Mouse (Mus musculus) cerebellum, postnatal 14 days (tissue): ENCODE results near the gene Slc12a1.
"Not testable (repeated sequence)": the region's sequence is repeated elsewhere in the genome, so short reads cannot be mapped to it uniquely, and the experiment has no call there.

Experiments used
- DNase-seq, 2 experiments: peaks; one replicate each; pipeline ENCODE4 v3.0.0; 2021; ENCODE audit warnings: mixed read lengths in 2 of 2

Gene Slc12a1

DNA sequence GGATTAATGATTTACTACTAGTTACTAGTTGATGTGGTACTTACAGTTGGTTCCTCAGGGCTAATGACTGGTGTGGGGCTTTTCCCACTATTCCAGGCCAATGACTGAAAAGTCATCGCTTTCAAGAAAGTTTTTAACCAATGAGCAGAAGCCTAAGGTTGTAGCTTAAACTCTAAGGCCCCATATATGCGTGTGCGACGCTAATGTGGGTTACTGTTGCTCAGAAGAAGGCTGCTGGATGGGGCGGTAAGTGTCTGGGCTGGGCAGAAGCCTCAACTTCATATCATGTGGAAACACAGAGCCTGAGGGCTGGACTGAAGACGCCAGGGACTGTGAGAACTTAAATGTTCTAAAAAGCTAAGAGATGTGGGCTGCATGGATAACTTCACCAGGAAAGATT lies at the start of gene Slc12a1:
TSS of gene Slc12a1 (plus strand) at position 118 of the 400 bp plus-strand sequence.
- no peak for DNase-seq

DNA sequence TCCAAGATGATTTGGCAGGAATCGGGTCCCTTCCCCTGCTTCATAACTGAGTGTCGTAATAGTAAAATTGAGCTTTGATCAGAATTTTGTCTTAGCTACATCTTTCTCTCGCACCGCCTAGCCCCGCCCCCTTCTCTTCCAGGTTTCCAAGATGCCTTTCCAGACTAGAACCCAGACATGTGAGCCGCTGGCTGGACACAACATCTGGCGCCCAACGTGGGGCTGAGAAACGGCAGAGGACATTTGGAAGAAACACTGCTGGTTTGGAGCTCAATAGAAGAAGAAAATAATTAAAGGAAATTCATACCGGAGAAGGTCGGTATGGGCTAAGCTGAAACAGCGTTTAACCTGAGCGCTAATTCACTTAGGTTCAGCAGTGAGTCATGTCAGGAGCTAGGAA lies 47.8 kb upstream of the Slc12a1 start:
- not testable (repeated sequence) for DNase-seq

DNA sequence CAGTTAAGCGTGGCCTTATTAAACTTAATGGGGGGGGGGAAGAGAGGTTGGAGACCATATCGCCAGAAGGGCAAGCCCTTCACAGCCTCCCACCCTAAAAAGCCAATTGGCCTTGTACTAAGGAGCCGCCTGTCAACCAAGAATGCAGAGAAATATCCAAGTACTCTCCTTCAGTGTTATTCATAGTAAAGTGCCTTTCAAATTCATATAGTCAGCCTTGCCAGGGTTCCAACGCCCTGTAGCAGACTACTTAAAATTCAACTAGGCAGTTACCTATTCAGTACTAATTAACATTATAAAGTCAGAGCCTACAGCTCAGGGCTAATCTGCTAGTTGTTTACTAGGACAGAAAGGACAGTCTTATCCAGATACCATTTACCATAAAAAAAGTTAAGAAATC lies 45.8 kb upstream of the Slc12a1 start:
- not testable (repeated sequence) for DNase-seq

- DNase-seq: peak in 1 of 2 experiments; percentile 47
Observed at GRCm38 (mm10) chr2:125119381-125120110, 32.8 kb upstream of the Slc12a1 start.

GRCm38 (mm10) chr2:125122288-125122623 lies 30.0 kb upstream of the Slc12a1 start:
- DNase-seq: no peak

GRCm38 (mm10) chr2:125122624-125123476 lies 29.5 kb upstream of the Slc12a1 start:
- peak; percentile 68 to 78 for DNase-seq

DNA sequence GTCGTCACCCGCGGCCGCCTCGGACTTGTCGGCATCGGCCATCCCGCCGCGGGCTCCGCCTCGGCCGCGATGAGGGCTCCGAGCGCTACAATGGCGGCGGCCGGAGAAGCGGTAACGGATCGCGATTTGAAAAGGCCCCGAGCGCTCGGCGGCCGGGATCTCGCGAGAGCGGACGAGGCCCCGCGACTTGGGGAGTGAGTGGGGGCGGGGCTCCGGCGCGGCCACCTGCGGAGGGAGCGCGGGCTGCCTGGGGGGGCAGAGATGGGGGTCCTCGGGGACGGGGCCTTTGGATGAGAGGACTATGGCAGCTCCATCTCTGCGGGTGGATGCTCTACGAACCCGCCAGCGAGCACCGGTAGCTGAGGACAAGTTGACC lies 28.8 kb upstream of the Slc12a1 start, which contains the start of gene Myef2:
TSS of gene Myef2 (minus strand) at position 185 of the 376 bp plus-strand sequence.
- peak; percentile 92 to 93 for DNase-seq

- no peak for DNase-seq
Observed at GRCm38 (mm10) chr2:125125824-125126223, 26.5 kb upstream of the Slc12a1 start.

GRCm38 (mm10) chr2:125126792-125127191 lies 25.5 kb upstream of the Slc12a1 start:
- DNase-seq: no peak

DNA sequence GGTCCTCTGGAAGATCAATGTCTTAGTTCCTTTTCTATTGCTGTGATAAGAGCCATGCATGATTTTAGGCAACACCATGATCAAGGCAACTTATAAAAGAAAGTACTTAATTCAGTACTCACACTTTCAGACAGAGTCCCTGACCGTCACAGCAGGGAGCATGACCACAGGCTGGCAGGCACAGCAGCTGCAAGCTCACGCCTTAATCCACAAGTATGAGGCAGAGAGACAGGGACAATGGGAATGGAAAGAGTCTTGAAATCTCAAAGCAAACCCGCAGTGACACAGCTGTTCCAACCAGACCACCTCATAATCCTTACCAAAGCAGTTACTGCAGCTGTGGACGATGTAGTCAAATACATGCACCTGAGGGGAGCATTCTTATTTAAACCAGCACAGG lies 18.2 kb upstream of the Slc12a1 start:
- no peak for DNase-seq

DNA sequence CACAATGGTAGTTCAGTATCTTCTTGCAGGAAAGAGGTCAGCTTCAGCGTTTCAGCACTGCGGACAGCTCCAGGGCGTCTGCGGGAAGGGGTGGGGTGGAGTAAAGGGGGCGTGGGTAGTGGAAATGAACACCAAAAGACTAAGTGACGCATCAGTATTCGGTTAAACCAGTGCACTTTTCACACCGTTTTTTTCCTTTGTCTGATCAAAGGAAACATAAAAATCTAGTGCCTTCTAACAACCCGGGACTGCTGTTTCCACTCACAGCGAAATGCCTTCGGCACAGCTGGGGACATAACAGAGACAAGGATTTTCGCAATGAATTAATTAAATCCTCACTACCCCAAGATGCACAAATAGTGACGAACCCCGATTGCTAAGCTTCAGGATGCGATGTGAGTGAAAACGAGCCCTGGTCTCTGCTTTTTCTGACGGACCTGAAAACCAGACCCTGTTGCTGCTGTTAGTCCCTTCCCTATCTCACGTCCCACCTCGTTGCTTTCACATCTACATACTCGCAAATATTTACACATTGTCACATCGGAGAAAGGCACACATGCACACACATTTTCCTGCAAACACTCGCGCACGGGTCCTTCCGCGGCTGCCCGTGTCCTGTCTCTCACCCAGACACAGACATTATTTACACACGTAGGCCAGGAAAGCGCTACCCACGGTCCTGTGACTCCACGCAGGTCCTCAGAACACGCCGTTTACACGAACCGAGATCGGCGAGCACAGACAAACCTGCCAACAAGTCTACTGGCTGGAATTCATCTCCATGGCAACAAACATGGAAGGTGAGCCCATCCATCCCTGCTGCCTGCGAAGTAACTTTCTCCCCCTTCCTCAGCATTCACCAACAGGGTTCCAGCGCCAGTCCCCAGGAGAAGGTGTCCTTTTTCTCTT lies 16.1 kb upstream of the Slc12a1 start, which contains the start of gene Ctxn2:
TSS of gene Ctxn2 (plus strand) at position 790 of the 909 bp plus-strand sequence.
- DNase-seq: peak; percentile 33 to 46

DNA sequence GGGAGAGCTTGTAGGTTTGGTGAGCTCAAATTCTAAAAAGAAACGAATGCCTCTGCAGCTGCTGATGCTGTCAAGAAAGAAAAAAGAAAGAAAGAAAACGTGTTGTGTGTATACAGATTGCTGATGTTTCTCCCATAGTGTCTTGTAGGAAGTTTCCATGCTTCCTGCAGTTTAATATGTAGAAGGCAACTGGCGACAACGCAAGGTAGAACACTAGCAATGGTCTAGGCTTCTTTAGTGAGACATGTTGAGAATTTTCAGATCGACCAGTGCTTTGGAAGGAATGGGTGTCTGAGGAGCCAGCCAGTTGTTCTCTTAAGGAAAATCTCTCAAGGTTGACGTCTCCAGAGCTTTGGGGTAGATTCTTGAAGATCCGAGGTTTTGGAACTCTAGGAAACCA lies 15.5 kb upstream of the Slc12a1 start:
- DNase-seq: no peak

DNA sequence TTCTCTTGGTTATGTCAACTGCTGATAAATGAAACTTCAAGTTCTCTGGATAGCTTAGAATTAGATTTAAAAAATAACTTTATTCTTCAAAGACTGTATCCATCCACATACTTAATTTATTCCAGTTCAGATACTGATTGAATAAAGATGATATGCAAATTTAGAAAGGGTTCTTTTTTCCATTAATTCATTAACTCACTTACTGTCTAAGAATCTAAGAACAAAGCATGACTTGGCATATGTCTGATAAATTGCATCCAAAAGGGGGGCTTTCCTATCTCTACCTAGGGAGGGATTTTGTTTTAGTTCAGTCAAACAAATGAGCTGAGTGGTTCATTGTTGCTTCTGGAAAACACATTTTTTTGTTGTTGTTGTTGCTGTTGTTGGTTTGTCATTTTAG lies 10.0 kb upstream of the Slc12a1 start:
- DNase-seq: no peak

DNA sequence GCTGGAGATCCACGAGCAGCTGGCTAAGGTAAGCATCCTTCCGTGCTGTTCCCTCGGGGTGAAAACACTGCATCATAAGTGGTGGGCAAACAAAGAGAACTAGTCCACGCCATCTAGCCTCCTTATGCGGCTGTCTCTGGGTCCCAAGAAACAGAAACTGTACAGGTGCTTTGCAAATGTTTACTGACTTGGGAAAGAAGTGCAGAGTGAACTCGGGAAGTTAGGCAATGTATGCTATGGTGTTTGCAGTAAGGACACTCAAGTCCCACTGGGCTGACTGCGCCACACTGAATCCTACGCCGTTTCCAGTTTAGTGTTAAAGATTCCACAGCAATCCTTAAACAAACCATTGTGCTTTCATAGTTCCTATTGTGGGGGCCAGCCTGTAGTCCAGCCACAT lies 2.0 kb downstream of the Slc12a1 start:
- DNase-seq: no peak

GRCm38 (mm10) chr2:125155504-125155903 lies 3.2 kb downstream of the Slc12a1 start:
- no peak for DNase-seq

DNA sequence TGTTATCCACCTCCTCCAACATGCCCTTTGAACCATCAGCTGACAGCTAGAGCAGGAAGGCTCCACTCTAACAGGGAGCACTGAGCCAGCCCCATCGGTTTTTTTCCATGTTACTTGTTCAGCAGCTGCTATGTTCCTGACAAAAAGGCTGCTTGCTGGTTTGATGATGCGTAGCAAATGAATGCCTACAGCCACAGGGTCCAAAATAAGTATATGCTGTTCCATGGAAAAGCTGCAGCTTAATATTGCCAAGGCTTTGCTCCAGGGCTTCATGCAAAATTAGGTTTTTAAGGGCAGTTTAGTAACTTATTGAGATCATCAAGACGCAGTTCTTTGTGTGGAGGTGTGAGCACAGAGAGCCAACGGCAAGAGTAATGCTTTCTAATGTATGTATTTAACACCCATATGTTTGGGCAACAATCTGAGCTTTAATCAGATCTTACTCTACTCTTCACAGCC lies 9.7 kb downstream of the Slc12a1 start:
- DNase-seq: no peak

DNA sequence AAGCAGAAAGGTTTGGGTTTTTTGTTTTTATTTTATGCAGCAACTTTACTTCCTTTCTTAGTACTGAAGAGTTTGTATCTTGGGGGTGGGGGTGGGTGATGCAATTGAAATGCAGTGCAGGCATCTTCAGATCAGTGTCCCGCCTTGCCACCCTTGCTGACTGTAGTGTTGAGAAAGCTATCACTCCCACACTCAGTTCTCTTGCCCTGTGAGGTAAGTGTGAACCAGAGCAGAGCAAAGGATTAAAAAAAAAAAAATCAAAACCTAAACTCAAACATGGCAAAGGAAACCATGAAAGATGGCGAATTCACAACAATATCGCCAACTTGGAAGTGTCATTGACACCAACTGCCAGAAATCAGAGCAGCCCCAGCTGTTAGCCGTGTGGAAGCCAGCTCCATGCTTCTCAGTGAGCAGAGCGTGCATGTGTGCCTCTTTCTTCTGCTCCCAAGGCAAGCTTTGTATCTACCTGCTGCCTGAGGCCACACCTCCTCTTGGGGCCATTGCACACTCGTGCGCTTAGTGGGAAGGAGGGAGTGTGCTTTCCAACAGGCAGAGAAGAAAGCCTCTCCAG lies 26.0 kb downstream of the Slc12a1 start:
- peak; percentile 59 to 62 for DNase-seq

DNA sequence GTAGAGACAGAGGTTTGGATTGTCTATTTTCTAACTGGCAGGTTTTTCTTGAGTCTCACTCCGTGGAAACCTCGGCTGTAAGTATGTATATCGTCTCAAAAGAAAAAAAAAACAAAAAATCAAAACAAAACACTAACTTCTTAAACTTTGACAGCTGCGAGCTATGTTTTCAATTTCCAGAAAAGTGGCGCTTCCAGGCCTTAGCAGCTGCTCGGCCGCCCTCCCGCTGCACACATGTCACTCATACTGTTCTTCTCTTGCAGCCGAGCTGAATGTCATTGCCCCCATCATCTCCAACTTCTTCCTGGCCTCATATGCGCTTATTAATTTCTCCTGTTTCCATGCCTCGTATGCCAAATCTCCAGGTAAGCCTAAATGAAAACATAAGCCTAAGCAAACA lies 35.6 kb downstream of the Slc12a1 start:
- DNase-seq: peak in 1 of 2 experiments; percentile 9

DNA sequence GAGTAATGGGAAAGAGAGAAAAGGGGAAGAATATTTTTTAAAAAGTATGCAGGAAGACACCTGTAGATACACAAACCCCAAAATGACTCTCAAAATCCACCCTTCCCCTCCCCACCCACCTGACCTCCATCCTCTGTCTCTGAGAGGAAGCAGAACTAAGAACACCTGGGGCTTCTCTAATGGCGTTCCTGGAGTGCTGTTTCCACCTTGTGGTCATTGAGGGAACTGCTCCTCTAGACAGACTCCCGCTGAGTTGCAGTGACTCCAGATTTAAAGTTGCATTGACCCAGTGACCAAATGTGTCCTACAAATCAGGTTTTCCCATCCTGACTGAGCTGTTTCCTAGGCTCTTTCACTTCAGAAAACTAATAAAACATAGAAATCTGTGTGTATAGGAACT lies 36.9 kb downstream of the Slc12a1 start:
- DNase-seq: peak; percentile 80 to 85

GRCm38 (mm10) chr2:125192905-125193304 lies 40.6 kb downstream of the Slc12a1 start:
- DNase-seq: no peak

DNA sequence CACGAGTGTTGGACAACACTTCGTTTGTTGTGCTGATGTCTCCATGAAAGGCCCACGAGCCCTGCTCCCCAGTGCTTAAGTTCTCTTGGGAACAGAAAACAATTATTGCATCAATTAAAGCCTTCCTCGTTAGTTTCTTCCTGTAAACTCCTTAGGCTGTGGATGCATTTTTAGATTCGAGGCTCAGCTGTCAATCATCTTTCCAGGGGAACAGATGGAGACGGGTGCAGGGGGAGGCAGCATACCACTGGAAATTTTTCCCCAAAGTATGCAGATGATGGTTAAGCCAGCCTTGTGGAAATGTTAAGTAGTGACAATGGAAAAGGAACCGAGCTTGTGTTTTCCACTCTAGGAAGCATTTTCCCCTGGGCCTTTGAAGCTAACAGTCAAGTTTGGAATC lies 44.5 kb downstream of the Slc12a1 start:
- no peak for DNase-seq

GRCm38 (mm10) chr2:125208894-125209596 lies 56.7 kb downstream of the Slc12a1 start:
- peak; percentile 20 to 34 for DNase-seq
